Mouse (Mus musculus) lung, embryonic 16.5 days (tissue): ENCODE data around the gene Spdya. TPM values are rescaled to one million over a fixed set of nuclear protein-coding genes. Genes with fewer than 3 reads are reported as not detected.

Source experiments
- ATAC-seq: fragments of 200-750 bp; cut with Nextera tagmentation; 2 replicates; pipeline ENCODE4 v1.8.0; 2017; ENCODE audit warnings: low read depth, mild to moderate bottlenecking, moderate library complexity
- H3K27ac ChIP-seq: fragments of 300-500 bp; sonication (generic); 2 replicates; pipeline ENCODE4 v1.5.1; 2014; ENCODE audit warnings: mild to moderate bottlenecking, control low read depth, low read length
- H3K27me3 ChIP-seq: fragments of 300-500 bp; sonication (generic); 2 replicates; pipeline ENCODE4 v1.6.1; 2014; ENCODE audit warnings: low read depth, low read length, mixed read lengths; ENCODE audit not compliant: control insufficient read depth, insufficient read depth
- H3K36me3 ChIP-seq: fragments of 300-500 bp; sonication (generic); 2 replicates; pipeline ENCODE4 v1.6.1; 2014; ENCODE audit warnings: low read length; ENCODE audit not compliant: control insufficient read depth, insufficient read depth
- H3K4me1 ChIP-seq: fragments of 300-500 bp; sonication (generic); replicated peaks from 2 replicates; pipeline ENCODE4 v1.6.1; 2014; ENCODE audit warnings: low read length, mixed read lengths; ENCODE audit not compliant: control insufficient read depth, insufficient read depth
- H3K4me2 ChIP-seq: fragments of 300-500 bp; sonication (generic); 2 replicates; pipeline ENCODE4 v1.6.1; 2014; ENCODE audit warnings: low read depth, low read length, control low read depth
- H3K4me3 ChIP-seq: fragments of 300-500 bp; sonication (generic); 2 replicates; pipeline ENCODE4 v1.5.1; 2014; ENCODE audit warnings: mild to moderate bottlenecking, low read length, control low read depth
- H3K9ac ChIP-seq: fragments of 300-500 bp; sonication (generic); 2 replicates; pipeline ENCODE4 v1.6.1; 2014; ENCODE audit warnings: low read length, control low read depth
- H3K9me3 ChIP-seq: fragments of 300-500 bp; sonication (generic); 2 replicates; pipeline ENCODE4 v1.6.1; 2016; ENCODE audit warnings: low read length; ENCODE audit not compliant: control insufficient read depth
- WGBS: fragments of 180-500 bp; shearing (Covaris S2); extraction: QIAGEN DNeasy Blood & Tissue Kit; methylation state at CpG from one replicate; pipeline ENCODE4 v1.1.7; 2014; 5-methylcytosine and 5-hydroxymethylcytosine counted together
- polyA plus RNA-seq: library from polyadenylated mRNA; unstranded; fragments of >200 nt; fragmentation: Nextera tagmentation; extraction: Ambion mirVana; gene quantifications from 2 replicates; pipeline ENCODE4 v1.2.1, GENCODE M21; 2015

The Spdya gene
- polyA plus RNA-seq, 1 experiment from 2014 or later, result 0.82 TPM

- Histone ChIP-seq H3K4me1 (peaks cover 9% of the 10 kb centered on the region), H3K27me3 (peaks cover 9% of the 10 kb centered on the region), H3K27ac (no peak overlapping the region), H3K4me2 (peak overlapping the region; percentile 100), H3K9ac (peak overlapping the region; percentile 69), H3K36me3 (no peaks in the 10 kb centered on the region), H3K4me3 (peak overlapping the region; percentile 75), H3K9me3 (no peaks in the 10 kb centered on the region)
- 8% methylated on average over 6 of the region's 6 CpGs for WGBS
- ATAC-seq, result no peak
Observed at GRCm38 (mm10) chr17:71551350-71551749, 511 bp upstream of the Spdya start.

DNA sequence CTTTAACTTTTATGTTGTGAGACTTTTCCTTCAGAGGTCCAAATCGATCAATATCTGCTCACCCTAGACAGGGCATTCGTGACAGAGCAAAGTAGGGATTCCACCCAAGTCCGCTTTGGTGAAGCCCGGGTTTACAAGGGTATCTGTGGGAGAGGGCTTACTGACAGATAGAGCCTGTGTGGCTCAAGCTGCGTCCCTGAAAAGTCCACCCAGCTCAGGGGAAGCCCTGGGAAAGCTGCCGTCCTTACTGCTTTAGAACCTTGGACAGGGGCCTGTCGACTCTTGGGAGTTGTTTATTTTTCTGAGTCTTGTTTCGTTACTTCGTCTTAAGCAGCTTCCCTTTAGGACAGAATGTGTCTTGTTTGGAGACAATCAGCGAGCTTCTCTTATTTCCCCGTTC is 1.0 kb downstream of the Spdya start:
- peak overlapping the region; percentile 75; the same call in 1 of the 2 replicates for H3K4me3 ChIP-seq

GRCm38 (mm10) chr17:71561631-71562030 is 9.8 kb downstream of the Spdya start:
- Histone ChIP-seq H3K4me3 (no peak overlapping the region), H3K9me3 (no peaks in the 10 kb centered on the region), H3K4me2 (no peak overlapping the region), H3K36me3 (no peaks in the 10 kb centered on the region), H3K27me3 (no peaks in the 10 kb centered on the region), H3K9ac (no peak overlapping the region), H3K27ac (no peak overlapping the region), H3K4me1 (no peaks in the 10 kb centered on the region)
- no peak for ATAC-seq

More for the DNA sequence above, 1.0 kb downstream of the Spdya start:
- peaks cover 9% of the 10 kb centered on the region for H3K27me3 ChIP-seq
- H3K27ac ChIP-seq, result no peak overlapping the region
- H3K9ac ChIP-seq, result 0 out of 2 replicates have a peak overlapping the region, but pooled peaks have one; percentile 81
- H3K9me3 ChIP-seq, result no peaks in the 10 kb centered on the region
- H3K4me1 ChIP-seq, result peaks cover 9% of the 10 kb centered on the region
- peak overlapping the region; percentile 100 for H3K4me2 ChIP-seq
- 5% methylated on average over 11 of the region's 11 CpGs for WGBS
- ATAC-seq, result no peak
- no peaks in the 10 kb centered on the region for H3K36me3 ChIP-seq

DNA sequence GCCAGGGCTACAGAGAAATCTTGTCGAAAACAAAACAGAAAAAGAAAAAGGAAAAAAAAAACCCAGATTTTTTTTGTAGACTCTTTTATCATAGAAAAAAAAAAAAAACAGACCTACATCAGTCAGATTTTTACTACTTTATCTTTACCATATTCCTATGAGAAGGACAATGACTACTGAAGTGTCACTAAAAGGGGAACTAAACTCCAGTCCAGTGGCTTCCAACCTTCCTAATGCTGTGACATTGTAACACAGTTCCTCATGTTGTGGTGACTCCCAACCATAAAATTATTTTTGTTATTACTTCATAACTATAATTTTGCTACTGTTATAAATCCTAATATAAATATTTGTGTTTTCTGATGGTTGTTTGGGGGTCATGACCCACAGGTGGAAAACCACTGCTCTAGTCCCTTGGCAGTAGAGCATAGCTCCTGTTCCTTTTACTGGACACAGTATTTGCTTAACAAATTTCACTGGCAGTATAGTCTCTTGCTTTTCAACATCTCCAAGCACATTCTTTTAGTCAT is 27.4 kb downstream of the Spdya start:
- H3K9ac ChIP-seq, result no peak overlapping the region
- no peak for ATAC-seq
- no peaks in the 10 kb centered on the region for H3K9me3 ChIP-seq
- no peaks in the 10 kb centered on the region for H3K4me1 ChIP-seq
- WGBS, result 72% methylated on average over 1 of the region's 1 CpGs
- no peak overlapping the region for H3K4me2 ChIP-seq
- H3K36me3 ChIP-seq, result no peaks in the 10 kb centered on the region
- H3K4me3 ChIP-seq, result no peak overlapping the region
- H3K27me3 ChIP-seq, result no peaks in the 10 kb centered on the region
- H3K27ac ChIP-seq, result no peak overlapping the region

- WGBS, result under 1% methylated on average over 48 of the region's 48 CpGs
- Histone ChIP-seq H3K4me2 (peak overlapping the region; percentile 78), H3K4me3 (peak overlapping the region; percentile 78), H3K36me3 (no peaks in the 10 kb centered on the region), H3K9ac (peak overlapping the region; percentile 76), H3K4me1 (0 out of 2 replicates have a peak, but pooled peaks cover 3% of the 10 kb centered on the region), H3K9me3 (no peaks in the 10 kb centered on the region), H3K27ac (peak overlapping the region; percentile 74), H3K27me3 (no peaks in the 10 kb centered on the region)
- ATAC-seq, result peak; percentile 64
Observed at GRCm38 (mm10) chr17:71597881-71598658, 46.2 kb downstream of the Spdya start.

DNA sequence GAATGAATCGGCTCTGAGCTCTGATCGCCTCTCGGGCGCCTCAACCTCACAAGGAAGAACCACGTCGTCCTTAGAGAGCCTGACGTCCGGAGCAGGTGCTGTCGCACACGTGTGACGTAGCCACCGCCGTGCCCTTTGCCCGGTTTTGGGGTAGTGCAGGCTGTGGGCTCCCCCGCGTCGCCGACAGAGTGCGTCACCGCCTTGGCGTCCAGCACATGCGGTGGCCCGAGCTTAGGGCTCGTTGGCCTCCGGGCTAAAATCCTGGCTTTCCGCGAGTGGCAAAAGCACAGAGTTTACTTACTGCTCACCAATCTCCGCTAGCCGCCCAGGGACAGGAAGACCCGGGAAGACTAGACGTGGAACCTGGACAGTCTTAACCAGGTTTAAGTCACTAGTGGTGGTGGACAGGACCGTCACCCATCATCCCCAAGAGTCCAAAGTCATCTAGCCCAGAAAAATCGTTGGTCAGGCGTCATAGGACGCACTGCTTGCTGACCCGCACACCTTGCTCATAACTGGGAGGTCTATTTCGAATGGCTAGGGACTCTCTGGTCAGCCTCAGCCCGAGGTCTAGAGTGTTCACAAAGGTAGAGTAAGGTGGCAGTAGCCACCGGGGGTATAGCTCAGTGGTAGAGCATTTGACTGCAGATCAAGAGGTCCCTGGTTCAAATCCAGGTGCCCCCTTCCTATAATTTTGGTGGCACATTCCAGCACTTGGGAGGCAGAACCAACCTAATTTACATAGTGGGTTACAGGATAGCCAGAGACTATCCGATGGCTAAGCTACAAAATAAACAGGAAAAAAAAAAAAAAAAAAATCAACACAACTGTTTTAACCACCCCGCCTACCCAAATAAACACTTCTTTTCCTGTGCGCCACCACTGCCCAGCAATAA is 47.0 kb downstream of the Spdya start:
- H3K4me3 ChIP-seq, result peak overlapping the region; percentile 78
- H3K36me3 ChIP-seq, result no peaks in the 10 kb centered on the region
- peak overlapping the region; percentile 76 for H3K9ac ChIP-seq
- H3K4me1 ChIP-seq, result 0 out of 2 replicates have a peak, but pooled peaks cover 3% of the 10 kb centered on the region
- ATAC-seq, result peak; percentile 96
- H3K4me2 ChIP-seq, result peak overlapping the region; percentile 78
- H3K9me3 ChIP-seq, result no peaks in the 10 kb centered on the region
- H3K27ac ChIP-seq, result peak overlapping the region; percentile 74
- no peaks in the 10 kb centered on the region for H3K27me3 ChIP-seq
- WGBS, result 5% methylated on average over 42 of the region's 42 CpGs

DNA sequence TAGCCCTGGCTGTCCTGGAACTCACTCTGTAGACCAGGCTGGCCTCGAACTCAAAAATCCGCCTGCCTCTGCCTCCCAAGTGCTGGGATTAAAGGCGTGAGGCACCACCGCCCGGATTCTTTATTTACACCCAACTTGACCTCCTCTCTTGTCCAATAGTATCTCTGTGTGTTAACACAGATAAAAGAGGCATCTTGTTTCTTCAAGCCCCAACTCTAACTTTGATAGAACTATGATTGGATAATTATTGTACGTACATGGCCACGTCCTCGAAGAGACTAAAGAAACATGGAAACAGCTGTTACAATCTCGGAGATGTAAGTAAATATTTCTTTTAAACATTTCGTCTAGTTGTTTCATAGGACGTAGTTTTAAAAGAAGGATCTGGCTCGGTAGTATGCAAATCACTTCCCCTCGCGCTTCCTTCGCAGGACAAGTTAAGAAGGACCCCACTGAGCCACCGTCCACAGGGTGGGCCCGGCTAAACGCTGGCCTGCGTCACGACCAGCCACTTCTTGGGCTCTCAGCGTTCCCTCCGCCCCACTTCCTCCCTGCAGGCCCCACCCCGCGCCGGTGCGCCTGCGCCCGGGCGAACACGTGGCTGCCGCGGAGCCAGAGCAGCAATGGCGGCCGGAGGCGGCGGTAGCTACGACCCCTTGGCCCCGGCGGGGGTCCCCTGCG is 63.9 kb downstream of the Spdya start, which contains the start of gene Wdr43:
TSS of gene Wdr43 (plus strand) at position 258 of the 681 bp plus-strand sequence.
- Histone ChIP-seq H3K9ac (peak within 1 kb of the TSS; percentile 95), H3K27me3 (no peaks in the 10 kb centered on the region), H3K27ac (peak within 1 kb of the TSS; percentile 66), H3K36me3 (peaks cover 2% of the 10 kb centered on the region; the same call in 1 of the 2 replicates), H3K9me3 (no peaks in the 10 kb centered on the region), H3K4me2 (peak within 1 kb of the TSS; percentile 62), H3K4me3 (peak within 1 kb of the TSS; percentile 100), H3K4me1 (peaks cover 14% of the 10 kb centered on the region)
- ATAC-seq, result peak; percentile 100
- WGBS, result 5% methylated on average over 39 of the region's 40 CpGs

DNA sequence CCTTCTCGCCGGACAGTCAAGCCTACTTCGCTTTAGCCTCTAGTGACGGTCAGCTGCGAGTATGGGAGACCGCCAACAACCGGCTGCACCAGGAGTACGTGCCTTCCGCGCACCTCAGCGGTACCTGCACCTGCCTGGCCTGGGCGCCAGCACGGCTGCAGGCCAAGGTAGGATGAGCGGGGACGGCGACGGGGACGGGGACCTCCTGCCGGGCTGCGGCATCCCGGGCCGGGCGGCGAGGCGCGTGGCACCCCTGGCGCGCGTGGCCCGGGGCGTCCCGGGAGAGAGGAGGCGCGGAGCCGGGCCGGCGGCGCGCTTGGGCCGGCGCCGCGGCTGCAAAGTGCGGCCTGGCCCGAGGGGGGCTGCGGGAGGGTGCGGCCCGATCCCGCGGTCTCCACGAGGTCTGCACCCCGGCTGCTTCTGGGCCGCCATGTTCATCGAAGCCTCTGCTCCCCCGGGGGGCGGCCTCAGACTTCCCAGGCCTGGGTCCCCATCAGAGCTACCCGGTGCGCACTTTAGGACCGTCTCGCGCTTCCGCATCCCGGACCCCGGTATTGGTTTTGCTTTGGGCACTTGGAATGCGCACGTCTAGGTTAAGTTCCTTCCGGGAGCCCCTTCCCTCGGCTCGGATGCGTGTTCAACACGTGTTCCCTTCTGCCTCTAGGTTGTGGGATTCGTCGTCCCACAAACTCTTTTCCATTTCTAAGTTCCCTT is 64.6 kb downstream of the Spdya start:
- peak; percentile 65 for ATAC-seq
- WGBS, result under 1% methylated on average over 54 of the region's 73 CpGs
- Histone ChIP-seq H3K4me3 (peak overlapping the region; percentile 100), H3K27ac (peak overlapping the region; percentile 52), H3K27me3 (no peaks in the 10 kb centered on the region), H3K4me1 (peaks cover 14% of the 10 kb centered on the region), H3K9ac (peak overlapping the region; percentile 95), H3K36me3 (peaks cover 2% of the 10 kb centered on the region; the same call in 1 of the 2 replicates), H3K9me3 (no peaks in the 10 kb centered on the region), H3K4me2 (peak overlapping the region; percentile 62)
